Mouse (Mus musculus) intestine, embryonic 14.5 days (tissue): Measurements from ENCODE around the gene Slc26a10. TPM values are rescaled to one million over a fixed set of nuclear protein-coding genes. Genes with fewer than 3 reads are reported as not detected.

ENCODE experiments used
- ATAC-seq: fragments of 200-750 bp; cut with Nextera tagmentation; replicated peaks from 2 replicates; pipeline ENCODE4 v1.8.0; 2017; ENCODE audit warnings: low read depth, moderate number of reproducible peaks, moderate TSS enrichment, moderate library complexity; ENCODE audit not compliant: low FRiP score, low TSS enrichment
- DNase-seq: peaks from one replicate; pipeline ENCODE4 v3.0.0-alpha.2; 2018; ENCODE audit warnings: low spot score
- H3K27ac ChIP-seq: fragments of 300-500 bp; sonication (generic); 2 replicates; pipeline ENCODE4 v1.5.1; 2014; ENCODE audit warnings: low read depth, mild to moderate bottlenecking, control low read depth
- H3K27me3 ChIP-seq: fragments of 300-500 bp; sonication (generic); replicated peaks from 2 replicates; pipeline ENCODE4 v1.6.1; 2014; ENCODE audit warnings: low read length, control low read depth; ENCODE audit not compliant: control insufficient read depth, insufficient read depth
- H3K36me3 ChIP-seq: fragments of 300-500 bp; sonication (generic); 2 replicates; pipeline ENCODE4 v1.6.1; 2014; ENCODE audit warnings: low read length, control low read depth; ENCODE audit not compliant: control insufficient read depth, insufficient read depth
- H3K4me1 ChIP-seq: fragments of 300-500 bp; sonication (generic); replicated peaks from 2 replicates; pipeline ENCODE4 v1.6.1; 2014; ENCODE audit warnings: low read length, control low read depth, mixed read lengths; ENCODE audit not compliant: control insufficient read depth, insufficient read depth
- H3K4me2 ChIP-seq: fragments of 300-500 bp; sonication (generic); 2 replicates; pipeline ENCODE4 v1.6.1; 2014; ENCODE audit warnings: low read length
- H3K4me3 ChIP-seq: fragments of 300-500 bp; sonication (generic); 2 replicates; pipeline ENCODE4 v1.5.1; 2014; ENCODE audit warnings: low read depth, low read length, control low read depth, mixed read lengths
- H3K9ac ChIP-seq: fragments of 300-500 bp; sonication (generic); 2 replicates; pipeline ENCODE4 v1.6.1; 2014; ENCODE audit warnings: mild to moderate bottlenecking, low read length
- H3K9me3 ChIP-seq: fragments of 300-500 bp; sonication (generic); 2 replicates; pipeline ENCODE4 v1.6.1; 2016; ENCODE audit warnings: low read length, control low read depth; ENCODE audit not compliant: control insufficient read depth
- WGBS: fragments of 180-500 bp; shearing (Covaris S2); extraction: QIAGEN DNeasy Blood & Tissue Kit; methylation state at CpG from one replicate; pipeline ENCODE4 v1.1.7; 2014; 5-methylcytosine and 5-hydroxymethylcytosine counted together
- polyA plus RNA-seq: library from polyadenylated mRNA; unstranded; fragments of >200 nt; fragmentation: Nextera tagmentation; extraction: Ambion mirVana; gene quantifications from 2 replicates; pipeline ENCODE4 v1.2.1, GENCODE M21; 2014

Slc26a10 gene
- polyA plus RNA-seq, 1 experiment from 2014 or later: 1.3 TPM

GRCm38 (mm10) chr10:127174170-127174569, 6.3 kb downstream of the Slc26a10 start:
- Histone ChIP-seq H3K4me1 (peaks cover 19% of the 10 kb centered on the region), H3K36me3 (0 out of 2 replicates have a peak, but pooled peaks cover 1% of the 10 kb centered on the region), H3K9me3 (no peaks in the 10 kb centered on the region), H3K4me3 (no peak overlapping the region), H3K4me2 (no peak overlapping the region), H3K27ac (no peak overlapping the region), H3K9ac (no peak overlapping the region), H3K27me3 (peaks cover 47% of the 10 kb centered on the region)
- DNase-seq: peak; percentile 50
- ATAC-seq: no peak
- WGBS: 81% methylated on average over 7 of the region's 7 CpGs

- Histone ChIP-seq H3K9me3 (no peaks in the 10 kb centered on the region), H3K4me1 (peaks cover 17% of the 10 kb centered on the region), H3K4me3 (no peak overlapping the region)
Observed at GRCm38 (mm10) chr10:127173148-127174065, 7.0 kb downstream of the Slc26a10 start.

GRCm38 (mm10) chr10:127171631-127172200, 8.7 kb downstream of the Slc26a10 start:
- DNase-seq (no peak), ATAC-seq (no peak)
- no peak overlapping the region for H3K4me2 ChIP-seq
- no peak overlapping the region for H3K27ac ChIP-seq
- WGBS: 88% methylated on average over 15 of the region's 15 CpGs
- H3K27me3 ChIP-seq: peaks cover 45% of the 10 kb centered on the region
- no peak overlapping the region for H3K4me3 ChIP-seq
- 0 out of 2 replicates have a peak, but pooled peaks cover 4% of the 10 kb centered on the region for H3K36me3 ChIP-seq
- no peaks in the 10 kb centered on the region for H3K9me3 ChIP-seq
- no peak overlapping the region for H3K9ac ChIP-seq
- peaks cover 10% of the 10 kb centered on the region for H3K4me1 ChIP-seq

More at GRCm38 (mm10) chr10:127173148-127174065, 7.0 kb downstream of the Slc26a10 start:
- H3K27me3 ChIP-seq: peaks cover 44% of the 10 kb centered on the region
- H3K9ac ChIP-seq: no peak overlapping the region
- 0 out of 2 replicates have a peak, but pooled peaks cover 4% of the 10 kb centered on the region for H3K36me3 ChIP-seq
- H3K27ac ChIP-seq: no peak overlapping the region
- ATAC-seq: no peak
- no peak overlapping the region for H3K4me2 ChIP-seq
- whole genome bisulfite sequencing: 82% methylated on average over 16 of the region's 16 CpGs
- peak; percentile 51 for DNase-seq

GRCm38 (mm10) chr10:127170837-127171272, 9.6 kb downstream of the Slc26a10 start:
- Histone ChIP-seq H3K4me1 (peaks cover 13% of the 10 kb centered on the region), H3K9me3 (no peaks in the 10 kb centered on the region), H3K36me3 (0 out of 2 replicates have a peak, but pooled peaks cover 4% of the 10 kb centered on the region), H3K9ac (0 out of 2 replicates have a peak overlapping the region, but pooled peaks have one; percentile 22), H3K27me3 (peaks cover 47% of the 10 kb centered on the region), H3K4me3 (peak overlapping the region; percentile 32), H3K27ac (no peak overlapping the region), H3K4me2 (peak overlapping the region; percentile 61)
- WGBS: under 1% methylated on average over 29 of the region's 29 CpGs
- ATAC-seq: peak; percentile 67
- peak; percentile 91 for DNase-seq

- H3K27ac ChIP-seq: no peak overlapping the region
- no peak for ATAC-seq
Observed at GRCm38 (mm10) chr10:127170002-127170401, 10.4 kb downstream of the Slc26a10 start.

GRCm38 (mm10) chr10:127167614-127168192, 12.7 kb downstream of the Slc26a10 start:
- 16% methylated on average over 10 of the region's 10 CpGs for WGBS
- DNase-seq: no peak

More at GRCm38 (mm10) chr10:127170002-127170401, 10.4 kb downstream of the Slc26a10 start:
- H3K36me3 ChIP-seq: 0 out of 2 replicates have a peak, but pooled peaks cover 4% of the 10 kb centered on the region
- H3K9ac ChIP-seq: no peak overlapping the region
- peaks cover 52% of the 10 kb centered on the region for H3K27me3 ChIP-seq
- WGBS: 11% methylated on average over 22 of the region's 22 CpGs
- peaks cover 18% of the 10 kb centered on the region for H3K4me1 ChIP-seq
- DNase-seq: no peak
- H3K4me3 ChIP-seq: peak overlapping the region; percentile 32
- peak overlapping the region; percentile 61 for H3K4me2 ChIP-seq
- no peaks in the 10 kb centered on the region for H3K9me3 ChIP-seq

GRCm38 (mm10) chr10:127166771-127167613, 13.5 kb downstream of the Slc26a10 start:
- H3K27ac ChIP-seq: 0 out of 2 replicates have a peak overlapping the region, but pooled peaks have one; percentile 1
- 0 out of 2 replicates have a peak, but pooled peaks cover 4% of the 10 kb centered on the region for H3K36me3 ChIP-seq
- DNase-seq: no peak
- peak overlapping the region; percentile 100 for H3K4me2 ChIP-seq
- no peaks in the 10 kb centered on the region for H3K9me3 ChIP-seq
- H3K27me3 ChIP-seq: peaks cover 52% of the 10 kb centered on the region
- peaks cover 22% of the 10 kb centered on the region for H3K4me1 ChIP-seq
- H3K4me3 ChIP-seq: peak overlapping the region; percentile 62
- peak overlapping the region; percentile 81 for H3K9ac ChIP-seq
- no peak for ATAC-seq
- 27% methylated on average over 15 of the region's 15 CpGs for WGBS

More at GRCm38 (mm10) chr10:127167614-127168192, 12.7 kb downstream of the Slc26a10 start:
- Histone ChIP-seq H3K4me1 (peaks cover 22% of the 10 kb centered on the region), H3K4me3 (0 out of 2 replicates have a peak overlapping the region, but pooled peaks have one; percentile 62), H3K27ac (0 out of 2 replicates have a peak overlapping the region, but pooled peaks have one; percentile 22), H3K27me3 (peaks cover 52% of the 10 kb centered on the region), H3K9ac (no peak overlapping the region), H3K36me3 (0 out of 2 replicates have a peak, but pooled peaks cover 4% of the 10 kb centered on the region), H3K4me2 (peak overlapping the region; percentile 100), H3K9me3 (no peaks in the 10 kb centered on the region)
- ATAC-seq: no peak
